Mouse (Mus musculus): Measurements from ENCODE around the gene Olfr54. TPM values are rescaled to one million over a fixed set of nuclear protein-coding genes. Genes with fewer than 3 reads are reported as not detected.

Gene Olfr54
- total RNA-seq, 4 experiments from 2014 or later = not detected

Other genes starting within 250 kb of the Olfr54 start
- 10 to 100 TPM; 40.4 to 57.6 (median 45.3) TPM for gene Zfp354c, start 186.5 kb upstream of the Olfr54 start, total RNA-seq (2022)
- gene Zfp879, start 172.7 kb upstream of the Olfr54 start, total RNA-seq (2022) = 1 to 10 TPM; 3.0 to 3.5 (median 3.2) TPM
- not detected for gene Grm6, start 163.6 kb upstream of the Olfr54 start, total RNA-seq (2022)
- gene Zfp454, start 126.6 kb upstream of the Olfr54 start, total RNA-seq (2022) = 1 to 10 TPM; 5.2 to 8.0 (median 5.9) TPM
- 10 to 100 TPM; 24.2 to 28.2 (median 25.6) TPM for gene Zfp2, start 98.1 kb upstream of the Olfr54 start, total RNA-seq (2022)
- gene Zfp354b, start 82.6 kb upstream of the Olfr54 start, total RNA-seq (2022) = 1 to 10 TPM; 6.1 to 7.0 (median 6.4) TPM
- gene 4933414I15Rik, start 70.5 kb upstream of the Olfr54 start, total RNA-seq (2022) = not detected
- gene Prop1, start 60.5 kb upstream of the Olfr54 start, total RNA-seq (2022) = not detected
- not detected for gene Olfr1378, start 47.7 kb upstream of the Olfr54 start, total RNA-seq (2022)
- gene Olfr1377, start 32.3 kb upstream of the Olfr54 start, total RNA-seq (2022) = not detected
- not detected for gene Olfr51, start 10.6 kb upstream of the Olfr54 start, total RNA-seq (2022)
- not detected for gene Olfr1375, start 33.9 kb downstream of the Olfr54 start, total RNA-seq (2022)
- 1 to 10 TPM; 9.1 to 9.7 (median 9.2) TPM for gene Zfp354a, start 45.0 kb downstream of the Olfr54 start, total RNA-seq (2022)
- gene Gm12569, start 206.2 kb downstream of the Olfr54 start, total RNA-seq (2022) = not detected
- gene Clk4, start 247.5 kb downstream of the Olfr54 start, total RNA-seq (2022) = 100 to 1,000 TPM in 2 of 4 experiments, 10 to 100 TPM in 2; 92.1 to 119 (median 102) TPM
- not detected for gene BC049762, start 248.8 kb downstream of the Olfr54 start, total RNA-seq (2022)

All from left cerebral cortex, adult 8-10 months (tissue).